Mouse (Mus musculus): ENCODE results near the gene Neurl2. TPM values are rescaled to one million over a fixed set of nuclear protein-coding genes. Genes with fewer than 3 reads are reported as not detected.

The Neurl2 gene
- 0.59 TPM for total RNA-seq (2023)

GRCm38 (mm10) chr2:164833314-164833959, at the start of gene Neurl2:
TSS of gene Neurl2 (minus strand) at chr2:164833456.

DNA sequence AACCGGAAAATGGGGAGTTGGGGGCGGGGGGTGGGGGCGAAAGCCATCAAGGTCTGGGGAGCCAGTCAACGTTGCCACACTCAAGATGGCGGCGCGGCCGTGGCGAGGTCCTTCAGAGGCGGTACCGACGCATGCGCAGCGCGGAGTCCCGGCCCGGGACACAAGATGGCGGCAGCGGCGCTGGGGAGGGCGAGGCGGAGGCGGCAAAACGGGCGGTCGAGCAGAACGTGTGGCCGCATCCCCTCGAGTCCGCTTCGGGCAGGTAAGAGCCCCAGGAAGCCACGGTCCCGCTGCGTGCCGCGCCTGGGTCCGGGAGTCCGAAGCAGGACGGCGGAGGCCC, 45.9 kb upstream of the Neurl2 start, which contains the start of gene Pcif1:
Gene Pcif1 (plus strand): TSS at position 77 of the 340 bp plus-strand sequence.

DNA sequence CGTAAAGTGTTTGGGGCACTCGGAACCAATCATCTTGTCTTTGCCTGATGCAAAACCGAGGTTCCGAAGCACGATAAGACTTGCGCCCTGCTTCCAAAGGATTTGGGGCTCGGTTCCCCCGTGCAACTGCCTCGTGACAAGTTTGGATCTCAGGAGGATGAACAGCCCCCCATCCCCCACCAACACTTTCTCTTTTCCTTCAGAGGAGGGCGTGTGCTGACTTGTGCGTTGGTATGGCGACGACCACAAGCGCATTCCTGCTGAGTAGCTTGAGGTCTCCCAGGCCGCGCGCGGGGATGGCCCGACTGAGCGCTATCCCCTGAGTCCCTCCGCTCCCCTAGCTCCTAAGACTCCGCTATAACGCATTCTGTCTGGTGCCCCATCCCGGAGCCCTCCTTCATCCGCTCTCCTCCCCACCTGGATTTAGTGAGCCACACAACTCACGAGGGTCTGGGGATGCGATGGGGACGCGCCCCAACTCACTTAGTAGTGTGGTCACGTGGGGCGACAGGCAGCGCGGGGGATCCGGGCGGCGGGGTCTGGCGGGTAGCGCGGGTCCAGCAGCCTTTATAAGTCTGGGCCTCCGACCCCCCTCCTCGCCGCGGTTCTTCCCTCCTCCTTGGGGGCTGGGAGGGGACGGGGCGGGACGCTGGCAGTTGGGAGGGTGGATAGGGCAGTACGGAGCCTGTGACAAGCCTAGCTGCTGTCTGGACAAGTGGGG, 24.0 kb upstream of the Neurl2 start, which contains the start of gene Pltp:
Gene Pltp (minus strand): TSS at position 611 of the 721 bp plus-strand sequence.

GRCm38 (mm10) chr2:164832748-164833301, 431 bp downstream of the Neurl2 start, which contains the start of gene Ctsa:
TSS of gene Ctsa (plus strand) at chr2:164832873.

DNA sequence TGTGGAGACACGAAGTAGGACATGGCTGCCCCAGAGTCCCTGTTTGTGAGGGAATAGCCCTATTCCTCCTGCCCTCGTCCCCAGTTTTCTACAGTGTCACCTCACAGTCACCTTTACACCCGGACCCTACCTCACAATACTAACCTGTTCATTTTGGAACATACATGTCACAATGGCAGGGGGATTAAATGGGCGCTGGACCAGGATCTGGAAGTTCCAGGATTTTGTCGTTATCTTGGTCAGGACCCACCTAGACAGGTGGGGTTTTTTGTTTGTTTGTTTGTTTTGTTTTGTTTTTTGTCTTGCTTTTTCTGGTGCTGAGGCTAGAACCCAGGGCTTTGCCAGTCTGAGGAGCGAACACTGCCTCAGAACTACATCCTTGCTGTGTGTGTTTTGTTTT, 4.8 kb downstream of the Neurl2 start, which contains the start of gene Spata25:
Gene Spata25 (minus strand): TSS at position 101 of the 400 bp plus-strand sequence.

DNA sequence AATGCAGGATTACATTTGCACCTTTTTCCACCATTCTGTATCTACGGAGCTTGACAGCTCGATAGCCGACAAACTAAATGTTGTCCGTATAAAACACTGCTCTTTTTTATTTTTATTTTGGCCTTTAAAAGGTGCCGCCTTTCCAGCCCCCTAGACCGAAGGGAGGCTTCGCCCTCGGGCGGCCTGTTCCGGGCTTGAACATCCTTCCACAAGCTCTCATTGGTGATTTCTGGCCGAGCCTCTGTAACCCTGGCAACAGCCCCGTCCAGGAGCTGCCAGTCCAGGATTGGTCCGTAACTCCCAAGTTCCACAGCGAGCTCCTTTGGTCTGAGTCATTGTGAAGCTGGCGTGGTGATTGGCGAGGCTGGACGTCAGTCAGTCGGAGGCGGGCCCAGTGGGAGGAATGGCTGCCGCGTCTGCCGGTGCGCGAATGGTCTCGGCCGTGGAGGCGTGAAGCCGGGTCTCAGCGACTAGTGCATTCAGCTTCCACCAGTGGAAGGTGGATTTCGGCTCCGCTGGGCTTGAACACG, 10.6 kb downstream of the Neurl2 start, which contains the start of gene Zswim1:
Gene Zswim1 (plus strand): TSS at position 51 of the 530 bp plus-strand sequence.

DNA sequence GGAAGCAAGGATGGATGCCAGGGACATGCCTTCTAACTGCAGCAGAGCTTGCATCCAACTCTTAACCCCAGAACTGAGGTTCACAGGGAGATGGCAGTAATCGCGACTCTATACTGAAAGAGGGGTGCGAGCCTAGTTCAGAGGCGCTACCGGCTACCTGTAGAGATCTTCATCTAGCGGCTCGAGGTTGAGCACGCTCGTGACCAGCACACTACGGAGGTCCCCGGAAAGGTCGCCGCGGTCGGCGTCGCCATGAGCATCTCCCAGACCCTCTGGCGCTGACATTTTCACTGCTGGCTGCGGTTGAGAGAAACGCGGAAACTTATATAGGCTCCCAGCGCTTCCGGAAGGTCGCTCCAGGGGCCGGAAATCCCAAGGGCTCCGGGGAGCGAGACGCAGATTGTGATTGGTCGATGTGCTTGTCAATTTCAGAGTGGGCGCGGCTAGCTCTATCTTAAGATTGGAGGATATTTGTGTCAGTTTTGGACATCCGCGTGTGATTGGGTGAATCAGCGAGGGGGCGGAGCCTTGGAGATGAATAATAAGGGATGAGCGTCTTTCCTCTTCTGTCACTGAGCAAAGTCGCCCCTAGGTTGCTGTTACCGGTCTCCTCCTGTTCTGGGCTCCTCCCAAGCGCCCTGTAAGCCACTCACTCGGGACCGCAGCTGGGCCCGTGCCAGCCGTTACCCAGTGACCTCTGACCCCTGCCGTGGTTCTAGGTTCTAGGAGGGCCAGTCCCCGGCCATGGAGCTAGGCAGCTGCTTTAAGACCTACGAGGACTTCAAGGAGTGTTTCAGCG, 28.5 kb downstream of the Neurl2 start, which contains the start of the genes Acot8 and Zswim3:
Gene Acot8 (minus strand): TSS at position 350 of the 799 bp plus-strand sequence.
Gene Zswim3 (plus strand): TSS at position 566 of the 799 bp plus-strand sequence.

GRCm38 (mm10) chr2:164785481-164786387, 47.5 kb downstream of the Neurl2 start, which contains the start of gene Snx21:
TSS of gene Snx21 (plus strand) at chr2:164785823.

Other genes with a start within 250 kb of the Neurl2 start
- gene Wfdc6a, start 248.0 kb downstream of the Neurl2 start, total RNA-seq (2023), result not detected
- gene Eppin, start 239.9 kb downstream of the Neurl2 start, total RNA-seq (2023), result not detected
- not detected for gene Wfdc6b, start 219.9 kb downstream of the Neurl2 start, total RNA-seq (2023)
- not detected for gene Wfdc8, start 219.8 kb downstream of the Neurl2 start, total RNA-seq (2023)
- not detected for gene Wfdc16, start 194.7 kb downstream of the Neurl2 start, total RNA-seq (2023)
- gene Wfdc10, start 177.4 kb downstream of the Neurl2 start, total RNA-seq (2023), result not detected
- gene Wfdc9, start 176.9 kb downstream of the Neurl2 start, total RNA-seq (2023), result not detected
- not detected for gene Wfdc11, start 159.4 kb downstream of the Neurl2 start, total RNA-seq (2023)
- gene Wfdc13, start 148.3 kb downstream of the Neurl2 start, total RNA-seq (2023), result not detected
- gene Spint4, start 135.0 kb downstream of the Neurl2 start, total RNA-seq (2023), result not detected
- not detected for gene Spint5, start 118.2 kb downstream of the Neurl2 start, total RNA-seq (2023)
- gene Wfdc3, start 87.5 kb downstream of the Neurl2 start, total RNA-seq (2023), result 0.35 TPM
- 46.4 TPM for gene Dnttip1, start 87.5 kb downstream of the Neurl2 start, total RNA-seq (2023)
- gene Ube2c, start 63.6 kb downstream of the Neurl2 start, total RNA-seq (2023), result 1.9 TPM
- gene Tnnc2, start 53.5 kb downstream of the Neurl2 start, total RNA-seq (2023), result not detected
- 0.65 TPM for gene Snx21, start 47.6 kb downstream of the Neurl2 start, total RNA-seq (2023)
- 39.4 TPM for gene Acot8, start 28.6 kb downstream of the Neurl2 start, total RNA-seq (2023)
- 3.0 TPM for gene Zswim3, start 28.4 kb downstream of the Neurl2 start, total RNA-seq (2023)
- gene Zswim1, start 10.8 kb downstream of the Neurl2 start, total RNA-seq (2023), result 11.9 TPM
- gene Spata25, start 4.9 kb downstream of the Neurl2 start, total RNA-seq (2023), result not detected
- 91.4 TPM for gene Ctsa, start 583 bp downstream of the Neurl2 start, total RNA-seq (2023)
- gene Pltp, start 24.3 kb upstream of the Neurl2 start, total RNA-seq (2023), result 0.86 TPM
- gene Pcif1, start 45.8 kb upstream of the Neurl2 start, total RNA-seq (2023), result 115 TPM
- 56.1 TPM for gene Zfp335, start 78.3 kb upstream of the Neurl2 start, total RNA-seq (2023)
- gene Mmp9, start 107.3 kb upstream of the Neurl2 start, total RNA-seq (2023), result 2.5 TPM
- gene Slc12a5, start 127.3 kb upstream of the Neurl2 start, total RNA-seq (2023), result 0.15 TPM
- gene Ncoa5, start 201.4 kb upstream of the Neurl2 start, total RNA-seq (2023), result 42.5 TPM
- gene Cd40, start 222.2 kb upstream of the Neurl2 start, total RNA-seq (2023), result 7.1 TPM